Mouse (Mus musculus): ENCODE measurements around the gene Prkacb.

- TF ChIP-seq CTCF (IDR thresholded peaks at IDR 0.05) (no peak), EP300 (IDR thresholded peaks at IDR 0.05) (no peak)
These were observed 41.9 kb downstream of the Prkacb start for GRCm38 (mm10) chr3:146770853-146771252.

Measured in lung, postnatal 0 days (tissue).